Mouse (Mus musculus) cerebellum, postnatal 14 days (tissue): ENCODE measurements around the gene Il13.

Experiments
- DNase-seq, 2 experiments: peaks; one replicate each; pipeline ENCODE4 v3.0.0; 2021; ENCODE audit warnings: mixed read lengths in 2 of 2

The Il13 gene

DNA sequence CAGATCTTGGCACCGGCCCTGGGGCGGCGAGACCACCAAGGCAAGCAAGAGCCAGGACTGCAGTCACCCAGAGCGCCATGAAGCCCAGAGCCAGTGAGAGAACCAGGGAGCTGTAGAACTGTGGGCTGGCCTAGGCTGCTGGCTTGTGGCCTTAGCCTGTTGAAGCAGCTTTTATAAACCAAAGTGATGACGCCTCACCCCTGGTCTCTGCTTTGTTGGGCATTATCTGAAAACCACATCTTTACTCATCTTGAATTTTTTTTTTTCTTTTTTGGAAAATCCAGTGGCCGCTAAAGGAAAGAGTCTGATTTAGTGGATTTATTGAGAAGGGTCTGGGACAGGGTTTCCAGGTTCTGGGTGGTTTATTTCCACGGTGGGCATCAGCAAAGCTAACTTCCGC is at the start of gene Il13:
TSS of gene Il13 (minus strand) at position 147 of the 400 bp plus-strand sequence.
- no peak for DNase-seq

DNA sequence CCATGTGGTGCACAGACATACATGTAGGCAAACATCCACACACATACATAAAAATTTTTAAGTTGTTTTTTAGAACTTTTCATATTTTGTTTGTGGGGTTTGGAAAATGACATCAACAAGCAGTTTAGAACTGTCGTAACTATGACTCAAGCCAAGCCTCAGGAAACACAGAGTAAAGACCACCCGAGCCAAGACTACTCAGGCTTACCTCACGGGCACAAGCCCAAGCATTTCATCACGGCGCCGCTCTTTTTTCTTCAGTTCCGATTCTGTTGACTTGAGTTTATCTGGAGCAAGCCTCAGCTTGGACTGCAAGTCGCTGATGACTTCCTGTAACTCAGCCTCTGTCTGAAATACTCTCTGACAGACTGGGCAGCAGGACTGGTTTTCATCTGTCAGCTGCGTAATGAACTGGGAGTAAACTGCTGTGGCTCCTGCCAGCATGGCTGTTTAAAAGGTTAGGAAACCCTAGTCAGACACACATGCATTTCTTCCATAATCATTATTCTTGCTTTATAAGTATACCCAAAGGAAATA is 48.6 kb upstream of the Il13 start:
- no peak for DNase-seq

DNA sequence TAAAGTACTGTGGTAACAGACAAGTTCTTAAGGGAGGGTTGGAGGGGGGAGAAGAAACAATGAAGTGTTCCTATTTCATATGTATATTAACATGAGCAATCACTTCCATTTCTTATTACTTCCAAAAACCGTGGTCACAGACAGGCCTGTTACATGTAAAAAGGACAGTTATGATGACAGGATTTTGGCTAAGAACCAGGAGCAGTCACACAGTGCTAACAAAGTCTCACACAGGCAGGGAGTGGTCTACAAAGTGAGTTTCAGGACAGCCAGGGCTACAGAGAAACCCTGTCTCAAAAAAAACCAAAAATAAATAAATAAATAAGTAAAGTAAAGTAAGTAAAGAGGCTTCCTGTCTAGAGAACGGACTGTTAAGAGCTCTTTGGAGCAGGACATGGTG is 47.7 kb upstream of the Il13 start:
- no peak for DNase-seq

DNA sequence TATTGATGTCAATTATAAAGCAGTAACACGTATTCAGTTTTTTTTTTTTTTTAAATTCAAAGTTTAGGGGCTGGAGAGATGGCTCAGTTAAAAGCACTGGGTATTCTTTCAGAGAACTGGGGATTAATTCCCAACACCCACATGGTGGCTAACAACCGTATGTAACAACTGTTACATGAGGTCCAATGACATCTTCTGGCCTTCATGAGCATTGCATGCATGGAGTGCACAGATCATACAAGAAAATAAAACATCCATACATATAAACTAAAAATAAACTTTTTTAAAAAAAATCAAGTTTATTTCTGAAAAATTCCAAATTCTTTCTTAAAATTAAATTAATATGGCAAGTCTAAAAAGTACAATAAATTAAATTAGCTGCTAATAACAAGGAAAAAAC is 47.2 kb upstream of the Il13 start:
- no peak for DNase-seq

DNA sequence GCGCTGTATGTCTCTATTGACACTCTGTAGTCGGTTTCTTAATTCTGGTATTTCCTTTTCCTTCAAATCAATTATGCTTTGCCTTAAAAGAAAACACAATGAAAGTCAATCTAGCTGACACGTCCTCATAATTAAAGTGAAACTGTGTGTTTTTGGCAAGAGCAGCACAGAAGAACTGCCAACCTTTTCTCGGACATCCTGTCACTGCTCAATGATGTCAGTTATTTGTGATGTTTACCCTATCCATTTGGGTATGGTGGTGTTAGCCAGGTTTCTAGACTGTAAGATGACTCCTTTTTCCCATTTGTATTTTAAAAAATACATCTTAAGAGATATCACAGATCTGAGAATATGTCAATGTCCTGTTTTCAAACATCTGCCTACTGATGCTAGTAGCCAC is 45.6 kb upstream of the Il13 start:
- DNase-seq = no peak

DNA sequence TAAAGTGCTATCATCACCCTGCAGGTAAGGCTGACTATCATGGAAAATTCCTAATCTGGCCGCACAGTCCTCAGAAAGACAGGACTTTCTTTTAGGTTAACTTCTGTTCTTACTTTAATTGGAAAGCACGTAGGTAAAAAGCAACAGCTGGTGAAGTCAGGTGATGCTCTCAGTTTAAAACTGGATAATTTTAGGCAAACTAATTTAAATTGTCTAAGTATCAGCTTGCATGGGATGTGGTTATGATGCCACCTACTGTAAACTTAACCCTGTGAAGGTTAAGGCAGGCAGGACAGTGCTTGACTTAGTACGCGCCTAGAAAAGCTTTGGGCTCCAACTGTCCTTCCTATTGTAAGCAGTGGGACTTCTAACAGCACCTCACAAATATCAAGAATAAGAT is 36.9 kb upstream of the Il13 start:
- DNase-seq = no peak

DNA sequence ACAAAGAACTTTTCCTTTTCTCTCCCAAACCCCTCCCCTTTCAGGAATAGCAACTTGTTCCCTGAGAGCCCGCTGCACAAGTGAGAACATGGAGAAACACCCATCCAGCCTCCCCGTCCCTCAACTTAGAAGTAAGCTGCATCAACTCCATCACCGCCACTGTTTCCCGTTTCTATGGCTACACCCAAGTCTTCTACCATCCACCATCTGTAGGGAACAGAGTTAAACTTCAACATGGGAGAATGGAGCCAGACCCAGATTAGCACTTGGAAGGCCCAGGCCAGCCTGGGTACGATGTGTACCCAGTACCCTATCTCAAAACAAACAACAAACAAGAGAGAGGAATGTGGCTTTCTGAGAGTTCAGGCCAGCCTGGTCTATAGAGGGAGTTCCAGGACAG is 29.6 kb upstream of the Il13 start:
- DNase-seq = no peak

DNA sequence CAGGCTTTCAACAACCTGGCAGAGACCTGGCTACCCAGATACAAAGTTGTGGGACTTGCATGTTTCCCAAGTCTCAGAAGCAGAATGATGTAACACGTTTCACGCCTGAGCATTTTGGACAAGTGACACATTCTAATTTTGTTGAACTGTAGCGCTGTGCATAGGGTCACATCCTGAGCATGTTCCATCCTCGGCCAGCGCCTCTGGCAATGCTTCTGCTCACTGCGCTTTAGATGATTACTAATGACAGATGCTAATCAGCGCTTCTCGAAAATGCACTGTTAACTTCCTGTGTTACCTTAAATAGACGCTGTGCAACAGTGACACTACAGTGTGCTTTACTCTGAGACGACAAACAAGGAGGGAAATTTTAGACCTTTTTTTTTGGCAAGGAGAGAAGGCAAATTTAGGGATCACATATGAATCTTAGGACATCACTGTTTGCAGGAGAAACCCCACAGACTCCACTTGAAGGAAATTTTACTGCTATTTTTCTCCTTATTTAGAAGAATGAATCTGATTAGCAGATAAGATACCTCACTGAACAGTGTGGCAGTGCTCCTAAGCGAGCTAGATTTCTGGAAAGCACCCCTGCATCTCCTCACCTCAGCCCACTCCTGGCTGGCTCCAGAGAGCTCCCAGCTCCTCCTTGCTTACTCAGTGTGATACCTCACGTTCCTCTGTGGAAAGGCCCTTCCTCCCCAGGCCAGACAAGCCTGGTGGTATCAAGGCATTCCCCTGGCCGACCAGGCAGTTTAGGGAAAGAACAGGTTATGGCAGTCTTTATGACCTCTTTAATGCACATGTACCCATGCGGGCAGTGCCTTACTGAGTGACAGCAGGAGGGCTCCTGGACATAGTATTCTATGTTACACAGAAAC is 28.5 kb upstream of the Il13 start:
- DNase-seq = peak; percentile 43

DNA sequence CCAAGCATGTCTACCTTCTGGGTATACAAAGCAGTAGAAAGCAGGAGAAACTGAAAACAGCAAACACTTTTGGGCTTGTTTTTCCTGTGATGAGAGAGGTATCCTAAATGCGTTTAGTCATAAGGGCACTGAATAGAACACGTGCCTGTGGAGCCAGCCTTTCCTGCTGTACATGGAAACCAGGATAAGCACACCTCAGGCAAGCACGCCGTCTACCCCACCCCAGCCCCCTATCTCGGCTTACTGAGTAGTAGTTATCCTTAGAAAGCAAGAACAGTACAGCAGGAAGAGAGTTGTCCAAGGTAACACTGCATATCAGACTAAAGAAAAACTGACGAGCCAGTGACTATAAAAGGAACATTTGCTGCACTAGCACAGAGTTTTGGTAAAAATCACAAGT is 23.3 kb upstream of the Il13 start:
- no peak for DNase-seq

DNA sequence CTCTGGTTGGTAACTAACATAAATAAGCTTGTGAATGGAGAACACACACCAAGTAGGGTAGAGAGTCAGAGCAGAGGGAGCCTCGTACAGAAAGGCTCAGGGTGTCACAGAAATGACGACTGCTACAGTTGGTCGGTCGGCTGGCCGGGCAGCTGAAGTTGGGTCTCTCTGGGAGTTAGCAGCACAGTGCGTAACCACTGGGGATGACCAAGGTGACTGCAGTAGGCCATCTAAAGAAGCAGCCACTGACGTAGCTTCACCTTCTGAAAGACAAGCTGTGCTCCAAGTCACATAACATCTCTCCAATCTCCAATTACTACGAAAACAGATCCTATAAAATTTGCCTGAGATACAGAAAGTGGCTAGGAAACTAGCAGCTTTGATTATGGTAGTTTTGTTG is 22.9 kb upstream of the Il13 start:
- DNase-seq = no peak

DNA sequence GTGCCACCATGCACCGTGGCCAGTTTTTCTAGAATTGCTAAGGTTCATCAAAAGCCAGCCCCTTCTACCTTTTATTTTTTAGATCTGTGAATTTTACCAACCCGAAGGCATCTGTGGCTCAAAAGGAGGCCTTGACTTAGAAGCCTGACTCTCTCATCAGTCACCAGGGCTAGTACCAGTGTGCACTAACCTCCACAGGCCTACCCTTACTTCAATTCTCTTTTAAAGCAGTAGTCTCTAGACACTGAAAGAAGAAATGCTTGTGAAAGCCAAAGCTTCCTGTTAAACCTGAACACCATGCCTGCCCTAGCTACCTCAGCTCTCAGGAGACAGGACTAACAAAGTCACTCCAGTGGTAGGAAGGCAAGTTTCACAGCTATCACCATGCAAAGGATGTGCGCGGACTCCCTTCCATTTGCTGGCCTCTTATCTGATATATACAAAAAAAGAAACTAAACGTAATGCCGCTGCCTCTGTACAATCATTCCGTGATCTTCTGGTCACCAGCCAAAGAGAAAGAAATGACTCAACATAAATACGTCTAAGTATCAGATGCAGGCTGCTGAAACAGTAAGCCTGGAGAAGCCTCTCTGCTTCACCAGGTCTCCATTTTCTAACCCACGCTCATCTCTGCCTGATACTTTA is 22.2 kb upstream of the Il13 start:
- DNase-seq = no peak

DNA sequence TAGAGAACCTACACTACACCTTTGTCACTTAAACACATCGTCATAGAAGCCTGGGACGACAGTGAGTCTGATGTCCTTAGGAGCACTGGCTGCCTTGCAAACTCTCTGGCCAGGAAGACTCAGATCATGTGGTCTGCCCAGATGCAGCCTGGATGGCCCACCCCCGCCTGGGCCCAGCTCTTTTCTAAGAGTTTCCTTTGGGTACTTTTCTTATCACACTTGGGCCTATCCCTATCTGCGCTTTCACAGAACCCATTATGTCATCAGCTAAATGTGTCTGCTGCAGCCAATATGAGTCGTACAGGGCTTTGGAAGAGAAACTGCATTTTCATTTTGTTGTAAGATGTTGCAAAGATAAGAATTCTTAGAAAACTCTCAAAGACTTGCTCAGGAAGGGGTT is 20.5 kb upstream of the Il13 start:
- no peak for DNase-seq

DNA sequence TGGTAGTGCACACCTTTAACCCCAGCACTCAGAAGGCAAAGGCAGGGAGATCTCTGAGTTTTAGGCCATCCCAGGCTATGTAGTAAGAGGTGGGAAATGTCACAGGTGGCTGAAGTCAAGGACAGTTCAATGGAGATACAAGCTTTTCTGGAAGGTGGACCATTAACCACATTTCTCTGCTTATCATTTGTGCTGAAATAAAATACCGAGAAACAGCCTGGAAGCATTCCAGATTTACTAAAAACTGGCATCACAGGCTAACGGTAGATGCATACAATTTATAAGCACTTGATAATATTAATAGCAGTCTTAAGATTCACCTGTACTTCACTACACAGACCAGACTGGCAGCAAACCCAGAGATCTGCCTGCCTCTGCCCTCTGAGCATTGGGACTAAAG is 17.9 kb upstream of the Il13 start:
- DNase-seq = no peak

DNA sequence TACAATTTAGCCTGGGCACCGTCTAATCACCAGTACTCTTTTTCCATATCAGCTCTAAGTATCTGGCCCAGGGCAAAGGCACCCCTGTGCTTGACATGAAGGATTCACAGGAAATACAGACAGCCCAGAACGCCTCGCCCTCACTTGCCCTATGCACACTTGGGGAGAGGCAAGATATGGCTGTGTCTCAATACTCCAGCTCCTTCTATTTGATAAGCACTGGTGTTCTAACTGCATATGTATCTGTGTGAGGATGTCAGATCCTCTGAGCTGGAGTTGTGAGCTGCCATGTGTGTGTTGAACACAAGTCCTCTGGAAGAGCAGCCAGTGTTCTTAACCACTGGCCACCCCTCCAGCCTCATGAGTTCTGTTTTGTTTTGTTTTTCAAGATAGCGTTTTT is 16.9 kb upstream of the Il13 start:
- DNase-seq = no peak

DNA sequence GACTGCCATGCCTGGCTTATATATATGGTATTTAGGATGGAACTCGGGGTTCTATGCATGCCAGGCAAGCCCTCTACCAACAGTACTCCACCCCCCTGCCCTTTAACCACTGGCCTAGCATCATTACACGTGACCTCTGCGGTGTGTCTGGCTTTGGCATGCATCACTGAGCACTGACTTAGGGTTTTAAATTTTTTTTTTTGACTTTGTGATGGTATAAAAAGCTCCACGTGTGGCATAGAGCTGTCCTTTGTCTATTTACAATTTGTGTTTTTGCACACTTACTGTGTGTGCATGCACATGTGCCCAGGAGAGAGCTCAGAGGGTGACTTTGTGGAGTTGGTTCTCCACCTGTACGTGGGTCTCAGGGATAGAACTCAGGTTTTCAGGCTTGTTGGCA is 9.5 kb upstream of the Il13 start:
- no peak for DNase-seq

DNA sequence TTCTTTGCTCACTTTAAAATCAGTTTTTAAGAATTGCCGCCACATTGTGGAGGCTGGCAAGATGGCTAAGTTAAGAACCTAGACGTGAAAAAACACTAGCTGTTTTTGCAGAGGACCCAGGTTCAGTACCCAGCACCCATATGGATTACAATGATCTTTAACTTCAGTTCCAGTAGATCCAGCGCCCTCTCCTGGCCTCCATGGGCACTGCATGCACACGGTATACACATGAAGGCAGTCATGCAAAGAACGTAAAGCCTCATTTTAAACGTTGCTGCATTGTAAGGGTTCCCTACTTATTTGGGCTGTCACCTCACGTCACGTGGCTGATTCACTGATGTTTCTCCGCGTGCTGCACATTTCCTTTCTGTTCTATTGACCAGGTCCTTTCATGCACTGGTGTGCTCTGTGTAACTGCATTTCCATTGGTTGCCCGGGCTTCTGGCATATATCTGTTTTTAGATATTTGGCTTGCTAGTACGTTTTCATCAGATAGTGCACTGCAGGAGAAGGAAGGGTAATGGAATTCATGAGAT is 8.3 kb upstream of the Il13 start:
- peak in 1 of 2 experiments; percentile 26 for DNase-seq

DNA sequence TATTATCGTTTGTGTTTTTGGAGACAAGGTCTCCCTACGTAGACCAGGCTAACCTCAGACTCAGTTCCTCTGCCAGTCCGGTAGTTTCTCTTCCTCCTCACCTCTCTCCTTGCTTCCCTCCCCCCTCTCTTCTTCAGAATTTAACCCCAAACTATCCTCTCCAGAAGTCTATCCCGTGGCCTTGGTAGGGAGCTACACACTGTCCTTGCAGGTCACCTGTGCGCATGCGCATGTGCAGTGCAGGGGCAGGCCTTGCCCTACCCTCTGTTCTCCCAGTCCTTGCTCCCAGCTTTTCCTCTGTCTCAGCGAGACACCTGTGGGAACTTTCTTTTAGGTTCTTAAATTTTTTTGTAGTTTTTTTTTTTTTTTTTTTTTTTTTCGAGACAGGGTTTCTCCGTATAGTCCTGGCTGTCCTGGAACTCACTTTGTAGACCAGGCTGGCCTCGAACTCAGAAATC is 3.3 kb upstream of the Il13 start:
- DNase-seq = no peak

DNA sequence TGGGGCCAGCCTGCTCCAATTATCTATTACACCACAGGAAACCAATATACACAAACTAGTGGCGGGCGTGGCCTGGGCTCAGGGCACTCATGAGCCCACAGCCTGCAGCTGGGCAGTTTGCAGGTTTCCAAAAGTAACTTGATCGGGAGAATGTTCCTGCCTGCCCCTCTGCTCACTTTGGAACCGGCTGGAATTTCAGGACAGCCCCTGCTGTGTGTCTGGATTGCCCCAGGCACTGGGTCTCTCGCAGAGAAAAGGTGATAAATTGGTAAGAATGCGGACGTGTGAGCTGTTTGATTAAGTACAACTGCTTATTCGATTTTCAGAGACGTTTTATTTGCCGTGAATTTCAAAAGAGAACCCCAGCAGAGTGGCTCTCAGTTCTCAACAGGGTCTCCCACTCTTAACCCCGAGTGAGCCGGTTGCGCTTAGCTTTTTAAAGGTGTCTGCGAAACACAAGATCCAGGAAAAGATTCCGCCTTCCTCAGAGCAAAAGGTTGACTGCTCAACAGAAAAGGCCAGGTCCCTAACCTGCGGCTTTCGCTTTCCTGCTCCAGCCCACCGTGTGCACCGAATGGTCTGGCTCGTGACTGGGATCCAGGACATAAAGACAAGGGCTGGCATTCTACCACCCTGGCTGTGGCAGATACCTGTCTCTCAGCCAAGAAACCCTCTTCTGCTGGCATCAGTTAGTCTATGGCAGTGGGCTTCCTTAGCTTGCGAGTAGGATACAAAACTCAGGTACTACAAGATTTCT is 2.7 kb upstream of the Il13 start:
- peak in 1 of 2 experiments; percentile 30 for DNase-seq

DNA sequence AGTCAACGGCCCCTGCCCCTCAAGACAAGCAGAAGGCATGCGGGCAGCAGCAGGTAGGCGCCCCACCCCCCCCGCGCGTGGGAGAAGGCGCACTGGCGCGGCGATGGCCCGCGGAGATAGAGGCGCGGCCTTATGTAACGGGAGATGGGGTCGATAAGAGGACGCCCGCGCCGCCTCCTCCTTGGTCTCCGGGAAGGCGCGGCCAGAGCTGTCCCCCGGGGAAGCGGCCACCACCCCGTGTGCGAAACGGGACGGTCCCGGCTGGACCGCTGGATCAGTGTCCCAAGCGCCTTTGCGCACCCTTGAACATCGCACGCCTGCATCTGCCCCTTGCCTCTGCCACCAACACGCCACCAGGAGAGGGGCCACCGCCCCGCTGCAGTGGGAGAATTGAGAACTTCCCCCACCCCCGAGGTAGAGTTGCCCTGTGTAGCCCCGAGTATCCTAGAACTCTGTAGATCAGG is 1.7 kb upstream of the Il13 start:
- peak in 1 of 2 experiments; percentile 36 for DNase-seq

DNA sequence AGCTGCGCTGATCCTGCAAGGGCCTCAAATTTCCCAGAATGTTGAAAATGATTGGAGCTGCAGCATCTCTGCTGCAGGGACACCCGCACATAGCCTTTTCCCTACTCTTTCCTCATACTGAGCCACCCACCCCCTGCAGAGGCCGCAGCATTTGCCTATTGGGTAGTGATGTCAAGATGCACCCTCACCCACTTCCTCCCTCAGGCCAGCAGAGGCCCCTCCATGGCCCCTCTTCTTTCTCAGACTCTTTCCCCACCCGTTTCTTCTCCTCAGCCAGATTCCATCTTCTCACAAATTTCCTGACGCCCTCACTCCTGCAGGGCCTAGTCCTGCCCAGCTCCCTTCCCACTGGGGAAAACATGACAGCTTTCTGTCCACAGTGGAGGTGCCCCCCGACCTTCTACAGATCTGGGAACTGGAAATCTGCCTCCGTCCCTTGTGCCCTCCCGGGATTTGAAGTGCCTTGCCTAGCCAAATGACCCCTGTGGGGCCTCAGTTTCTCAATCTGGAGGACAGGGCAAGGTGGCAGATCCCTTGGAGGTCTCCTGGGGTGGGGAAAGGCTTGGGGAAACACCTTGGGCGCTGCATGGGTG is 1.2 kb upstream of the Il13 start:
- no peak for DNase-seq

DNA sequence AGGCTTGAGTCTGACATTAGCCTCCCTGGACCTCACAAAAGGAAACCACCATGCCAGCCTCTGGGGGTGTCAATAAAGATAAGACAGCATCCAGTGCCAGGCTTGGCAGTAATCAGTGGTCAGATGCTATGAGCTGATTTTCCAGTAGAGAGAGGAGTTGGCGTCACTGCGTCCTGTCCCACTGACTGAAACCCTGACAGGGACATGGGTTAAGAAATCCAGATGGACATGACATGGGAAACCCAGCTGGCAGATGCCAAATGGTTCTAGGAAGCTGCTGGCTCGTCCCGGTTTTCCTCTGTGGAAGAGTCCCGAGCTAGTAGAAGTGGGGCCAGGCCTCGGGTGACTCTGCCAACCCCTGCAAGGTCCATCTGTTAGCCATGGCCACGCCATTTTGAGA is 858 bp downstream of the Il13 start:
- DNase-seq = peak; percentile 66 to 72

DNA sequence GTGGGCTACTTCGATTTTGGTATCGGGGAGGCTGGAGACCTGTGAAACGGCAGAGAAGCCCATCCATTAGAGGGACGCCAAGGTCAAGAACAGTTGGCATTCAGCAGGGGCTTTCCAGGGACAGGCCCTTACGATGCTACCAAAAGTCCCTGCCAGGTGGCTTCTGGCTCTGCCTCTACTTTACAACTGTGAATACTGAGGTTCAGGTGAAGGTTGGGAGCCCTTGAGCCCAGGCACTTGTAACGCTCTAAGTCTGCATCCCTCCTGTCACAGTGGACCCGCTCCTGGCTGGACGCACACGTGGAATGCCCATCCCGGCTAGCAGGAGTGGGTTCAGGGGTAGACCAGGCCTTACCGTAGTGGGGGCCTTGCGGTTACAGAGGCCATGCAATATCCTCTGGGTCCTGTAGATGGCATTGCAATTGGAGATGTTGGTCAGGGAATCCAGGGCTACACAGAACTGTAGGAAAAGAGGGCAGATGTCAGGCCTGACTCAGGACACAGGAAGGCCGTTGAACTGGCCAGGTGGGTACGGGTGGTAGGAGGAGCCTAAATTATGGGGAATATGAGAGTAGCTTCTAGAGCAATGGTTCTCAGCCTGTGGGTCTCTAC is 2.3 kb downstream of the Il13 start:
- DNase-seq = peak; percentile 46 to 66
